Mouse (Mus musculus) heart, embryonic 16.5 days (tissue): Measurements from ENCODE around the gene Lrp5. TPM values are rescaled to one million over a fixed set of nuclear protein-coding genes. Genes with fewer than 3 reads are reported as not detected.

ENCODE experiments used
- ATAC-seq: fragments of 200-750 bp; cut with Nextera tagmentation; replicated peaks from 2 replicates; pipeline ENCODE4 v1.8.0; 2017; ENCODE audit warnings: moderate number of reproducible peaks; ENCODE audit not compliant: insufficient read depth, low FRiP score; ENCODE audit errors: extremely low read depth
- H3K27ac ChIP-seq: fragments of 300-500 bp; sonication (generic); 2 replicates; pipeline ENCODE4 v1.5.1; 2014; ENCODE audit warnings: mild to moderate bottlenecking, low read length, control low read depth, moderate library complexity
- H3K27me3 ChIP-seq: fragments of 300-500 bp; sonication (generic); 2 replicates; pipeline ENCODE4 v1.6.1; 2014; ENCODE audit warnings: low read length, mixed read lengths; ENCODE audit not compliant: control insufficient read depth, insufficient read depth
- H3K36me3 ChIP-seq: fragments of 300-500 bp; sonication (generic); 2 replicates; pipeline ENCODE4 v1.6.1; 2014; ENCODE audit not compliant: control insufficient read depth, insufficient read depth
- H3K4me1 ChIP-seq: fragments of 300-500 bp; sonication (generic); 2 replicates; pipeline ENCODE4 v1.6.1; 2014; ENCODE audit warnings: low read length, mixed read lengths; ENCODE audit not compliant: control insufficient read depth, insufficient read depth
- H3K4me2 ChIP-seq: fragments of 300-500 bp; sonication (generic); 2 replicates; pipeline ENCODE4 v1.6.1; 2014; ENCODE audit warnings: low read depth, mild to moderate bottlenecking, control low read depth, low read length
- H3K4me3 ChIP-seq: fragments of 300-500 bp; sonication (generic); 2 replicates; pipeline ENCODE4 v1.5.1; 2014; ENCODE audit warnings: mild to moderate bottlenecking, control low read depth, low read length
- H3K9ac ChIP-seq: fragments of 300-500 bp; sonication (generic); 2 replicates; pipeline ENCODE4 v1.6.1; 2014; ENCODE audit warnings: low read length, control low read depth
- H3K9me3 ChIP-seq: fragments of 300-500 bp; sonication (generic); replicated peaks from 2 replicates; pipeline ENCODE4 v1.6.1; 2016; ENCODE audit warnings: low read length; ENCODE audit not compliant: control insufficient read depth
- WGBS: fragments of 180-500 bp; shearing (Covaris S2); extraction: QIAGEN DNeasy Blood & Tissue Kit; methylation state at CpG from one replicate; pipeline ENCODE4 v1.1.7; 2014; 5-methylcytosine and 5-hydroxymethylcytosine counted together
- polyA plus RNA-seq: library from polyadenylated mRNA; unstranded; fragments of >200 nt; fragmentation: Nextera tagmentation; extraction: Ambion mirVana; gene quantifications from 2 replicates; pipeline ENCODE4 v1.2.1, GENCODE M21; 2015

Gene Lrp5
- polyA plus RNA-seq, 1 experiment from 2014 or later: 3.1 TPM

GRCm38 (mm10) chr19:3654940-3655339 lies 31.4 kb downstream of the Lrp5 start:
- H3K4me3 ChIP-seq: no peak overlapping the region

GRCm38 (mm10) chr19:3654058-3654457 lies 32.3 kb downstream of the Lrp5 start:
- H3K9ac ChIP-seq: no peak overlapping the region

More at GRCm38 (mm10) chr19:3654940-3655339, 31.4 kb downstream of the Lrp5 start:
- no peak overlapping the region for H3K27ac ChIP-seq
- 63% methylated on average over 4 of the region's 4 CpGs for WGBS
- peaks cover 9% of the 10 kb centered on the region; the same call in 1 of the 2 replicates for H3K4me1 ChIP-seq
- H3K9me3 ChIP-seq: peaks cover 4% of the 10 kb centered on the region
- no peak overlapping the region for H3K9ac ChIP-seq
- peaks cover 31% of the 10 kb centered on the region for H3K36me3 ChIP-seq
- 0 out of 2 replicates have a peak, but pooled peaks have one; percentile 25 for ATAC-seq
- no peaks in the 10 kb centered on the region for H3K27me3 ChIP-seq
- no peak overlapping the region for H3K4me2 ChIP-seq

GRCm38 (mm10) chr19:3653508-3653907 lies 32.9 kb downstream of the Lrp5 start:
- ATAC-seq: no peak
- Histone ChIP-seq H3K36me3 (peaks cover 28% of the 10 kb centered on the region), H3K4me1 (peaks cover 9% of the 10 kb centered on the region; the same call in 1 of the 2 replicates), H3K4me3 (no peak overlapping the region), H3K27me3 (no peaks in the 10 kb centered on the region), H3K27ac (peak overlapping the region; percentile 11), H3K9me3 (peaks cover 4% of the 10 kb centered on the region), H3K4me2 (no peak overlapping the region), H3K9ac (no peak overlapping the region)
- 80% methylated on average over 4 of the region's 4 CpGs for WGBS

More at GRCm38 (mm10) chr19:3654058-3654457, 32.3 kb downstream of the Lrp5 start:
- Histone ChIP-seq H3K36me3 (peaks cover 31% of the 10 kb centered on the region), H3K9me3 (peaks cover 4% of the 10 kb centered on the region), H3K27ac (peak overlapping the region; percentile 30), H3K27me3 (no peaks in the 10 kb centered on the region), H3K4me2 (no peak overlapping the region), H3K4me3 (no peak overlapping the region), H3K4me1 (peaks cover 9% of the 10 kb centered on the region; the same call in 1 of the 2 replicates)
- ATAC-seq: peak; percentile 34
- 55% methylated on average over 5 of the region's 5 CpGs for WGBS

- Histone ChIP-seq H3K9me3 (peaks cover 4% of the 10 kb centered on the region), H3K9ac (no peak overlapping the region), H3K36me3 (peaks cover 22% of the 10 kb centered on the region), H3K4me3 (no peak overlapping the region), H3K27me3 (no peaks in the 10 kb centered on the region), H3K4me2 (no peak overlapping the region), H3K4me1 (peaks cover 9% of the 10 kb centered on the region; the same call in 1 of the 2 replicates), H3K27ac (no peak overlapping the region)
- ATAC-seq: no peak
- 95% methylated on average over 13 of the region's 13 CpGs for WGBS
Observed at GRCm38 (mm10) chr19:3651989-3652388, 34.4 kb downstream of the Lrp5 start.

GRCm38 (mm10) chr19:3651220-3651619 lies 35.1 kb downstream of the Lrp5 start:
- H3K4me3 ChIP-seq: no peak overlapping the region
- H3K27me3 ChIP-seq: no peaks in the 10 kb centered on the region
- H3K4me2 ChIP-seq: no peak overlapping the region
- peaks cover 7% of the 10 kb centered on the region; the same call in 1 of the 2 replicates for H3K4me1 ChIP-seq
- ATAC-seq: no peak
- H3K36me3 ChIP-seq: peaks cover 22% of the 10 kb centered on the region
- H3K9me3 ChIP-seq: peaks cover 4% of the 10 kb centered on the region
- WGBS: 95% methylated on average over 3 of the region's 3 CpGs
- no peak overlapping the region for H3K9ac ChIP-seq
- H3K27ac ChIP-seq: no peak overlapping the region

- Histone ChIP-seq H3K9me3 (peaks cover 4% of the 10 kb centered on the region), H3K4me1 (peaks cover 7% of the 10 kb centered on the region; the same call in 1 of the 2 replicates), H3K27me3 (no peaks in the 10 kb centered on the region), H3K9ac (no peak overlapping the region), H3K4me2 (no peak overlapping the region), H3K4me3 (no peak overlapping the region), H3K36me3 (peaks cover 27% of the 10 kb centered on the region), H3K27ac (no peak overlapping the region)
- WGBS: 84% methylated on average over 3 of the region's 3 CpGs
- ATAC-seq: no peak
Observed at GRCm38 (mm10) chr19:3650448-3650847, 35.9 kb downstream of the Lrp5 start.

- Histone ChIP-seq H3K4me2 (no peak overlapping the region), H3K9me3 (peaks cover 4% of the 10 kb centered on the region), H3K27me3 (no peaks in the 10 kb centered on the region), H3K27ac (no peak overlapping the region), H3K36me3 (peaks cover 29% of the 10 kb centered on the region), H3K4me3 (no peak overlapping the region), H3K9ac (no peak overlapping the region), H3K4me1 (0 out of 2 replicates have a peak, but pooled peaks cover under 1% of the 10 kb centered on the region)
- 75% methylated on average over 10 of the region's 11 CpGs for WGBS
- ATAC-seq: no peak
Observed at GRCm38 (mm10) chr19:3648830-3649450, 37.4 kb downstream of the Lrp5 start.

- WGBS: 87% methylated on average over 3 of the region's 3 CpGs
- Histone ChIP-seq H3K4me1 (peaks cover 2% of the 10 kb centered on the region), H3K27me3 (no peaks in the 10 kb centered on the region), H3K27ac (no peak overlapping the region), H3K4me3 (no peak overlapping the region), H3K9ac (no peak overlapping the region), H3K9me3 (peaks cover 4% of the 10 kb centered on the region), H3K4me2 (no peak overlapping the region), H3K36me3 (peaks cover 29% of the 10 kb centered on the region)
- no peak for ATAC-seq
Observed at GRCm38 (mm10) chr19:3647999-3648398, 38.4 kb downstream of the Lrp5 start.

- Histone ChIP-seq H3K27ac (peak overlapping the region; percentile 61), H3K4me1 (peaks cover 20% of the 10 kb centered on the region), H3K9me3 (no peaks in the 10 kb centered on the region), H3K4me3 (no peak overlapping the region), H3K36me3 (peaks cover 17% of the 10 kb centered on the region), H3K9ac (no peak overlapping the region), H3K4me2 (no peak overlapping the region), H3K27me3 (no peaks in the 10 kb centered on the region)
- WGBS: 73% methylated on average over 3 of the region's 3 CpGs
- no peak for ATAC-seq
Observed at GRCm38 (mm10) chr19:3645813-3646212, 40.6 kb downstream of the Lrp5 start.
